Mouse (Mus musculus): ENCODE results near the gene Pnpla6.

Pnpla6 gene

DNA sequence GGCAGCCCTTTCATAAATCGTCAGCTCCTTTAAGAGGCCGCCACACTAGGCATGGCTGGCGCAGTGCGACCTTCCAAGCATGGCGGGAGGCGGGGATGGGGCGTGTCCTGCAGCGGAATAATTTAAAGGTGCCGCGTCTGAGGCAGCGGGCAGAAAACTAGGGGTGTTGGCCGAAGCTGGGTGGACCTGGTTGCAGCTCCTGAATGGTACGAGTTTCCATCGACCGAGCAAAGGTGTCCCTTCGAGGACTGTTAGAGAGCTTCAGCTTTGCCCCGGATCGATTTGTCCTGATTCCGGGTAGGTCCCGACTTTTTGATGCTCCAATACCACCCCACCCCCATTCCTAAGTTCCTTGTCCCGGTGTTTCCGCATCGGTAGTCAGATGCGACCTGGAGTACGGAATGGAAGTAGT is at the start of gene Pnpla6:
Gene Pnpla6 (plus strand): TSS at position 125 of the 412 bp plus-strand sequence.
- no peak for DNase-seq (ENCODE audit: low read depth)

DNA sequence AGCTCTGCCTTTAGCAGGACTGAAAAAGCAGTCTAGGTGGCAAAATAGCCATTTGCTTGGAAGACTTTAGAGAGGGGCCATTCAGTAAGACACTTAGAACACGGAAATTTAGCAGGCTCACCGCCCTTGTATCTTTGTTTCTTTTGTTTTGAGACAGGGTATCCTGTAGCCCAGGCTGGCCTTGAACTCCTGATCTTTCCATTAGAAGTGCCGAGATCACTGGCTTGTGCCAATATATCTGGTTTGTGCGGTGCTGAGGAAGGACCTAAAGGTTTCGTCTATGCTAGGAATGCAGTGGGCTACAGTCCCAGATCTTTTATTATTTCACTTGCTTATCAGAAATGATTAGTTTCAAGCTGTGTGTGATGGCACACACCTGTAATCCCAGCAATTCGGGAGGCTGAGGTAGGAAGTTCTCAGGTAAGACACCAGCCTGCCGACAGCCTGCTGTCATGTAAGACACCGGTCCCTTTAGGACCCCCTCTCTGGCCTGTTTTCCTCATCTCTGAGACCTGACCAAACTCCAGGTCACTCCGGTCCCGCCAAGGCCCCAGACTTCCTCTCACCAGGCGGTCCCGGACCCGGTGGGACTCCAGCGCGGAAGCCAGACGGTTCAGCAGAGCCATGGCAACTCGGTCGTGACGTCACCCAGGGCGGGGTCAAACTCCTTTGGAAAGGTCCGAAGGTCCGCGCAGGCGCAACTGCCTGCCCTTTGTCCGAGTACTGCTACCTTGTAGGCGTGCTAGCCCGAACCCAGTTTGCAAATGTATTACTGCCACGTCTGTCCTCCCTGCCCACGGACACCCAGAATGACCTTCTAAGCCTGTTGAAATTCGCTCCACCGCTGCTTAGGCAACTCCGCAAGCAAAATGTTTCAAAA is 47.9 kb upstream of the Pnpla6 start, which contains the start of gene Pex11g:
Gene Pex11g (minus strand): TSS at position 675 of the 880 bp plus-strand sequence.
- DNase-seq (ENCODE audit: low read depth): peak; percentile 97

DNA sequence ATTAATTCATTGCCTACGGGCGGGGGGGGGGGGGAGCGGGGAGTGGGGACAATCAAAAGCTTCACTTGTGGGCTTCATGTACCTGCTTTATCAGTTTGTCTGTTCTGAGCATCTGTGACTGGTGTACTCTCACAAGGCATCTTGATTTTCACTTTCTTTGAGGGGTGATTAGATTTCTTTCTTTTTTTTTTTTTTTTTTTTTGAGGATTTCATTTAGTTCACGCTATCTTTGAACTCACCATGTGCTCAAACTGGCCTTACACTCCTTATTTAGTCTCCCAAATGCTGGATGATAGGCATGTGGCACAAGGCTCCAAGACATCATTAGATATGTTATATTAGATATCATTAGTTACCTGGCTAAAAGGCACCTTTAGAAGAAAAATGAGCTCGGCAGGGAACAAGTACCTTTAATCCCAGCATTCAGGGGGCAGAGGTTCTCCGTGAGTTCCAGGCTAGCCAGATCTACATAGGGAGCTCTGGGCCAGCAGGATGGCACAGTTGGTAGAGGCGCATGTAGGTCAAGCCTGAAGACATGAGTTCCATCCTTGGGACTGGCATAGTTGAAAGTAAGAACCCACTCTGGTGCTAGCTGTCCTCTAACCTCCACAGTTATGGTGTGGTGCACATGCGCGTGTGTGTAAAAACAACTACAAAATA is 47.2 kb upstream of the Pnpla6 start:
- no peak for DNase-seq (ENCODE audit: low read depth)

DNA sequence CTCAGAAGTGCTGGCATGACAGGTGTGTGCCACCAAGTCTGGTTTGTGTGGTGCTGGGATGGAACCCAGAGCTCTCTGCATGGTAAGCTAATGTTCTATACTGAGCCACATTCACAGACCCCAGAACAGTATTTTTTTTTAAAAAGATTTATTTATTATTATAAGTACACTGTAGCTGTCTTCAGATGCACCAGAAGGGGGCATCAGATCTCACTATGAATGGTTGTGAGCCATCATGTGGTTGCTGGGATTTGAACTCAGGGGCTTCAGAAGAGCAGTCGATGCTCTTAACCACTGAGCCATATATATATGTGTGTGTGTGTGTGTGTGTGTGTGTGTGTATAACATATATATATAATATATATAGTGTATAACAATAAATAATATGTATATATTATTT is 46.3 kb upstream of the Pnpla6 start:
- no peak for DNase-seq (ENCODE audit: low read depth)

DNA sequence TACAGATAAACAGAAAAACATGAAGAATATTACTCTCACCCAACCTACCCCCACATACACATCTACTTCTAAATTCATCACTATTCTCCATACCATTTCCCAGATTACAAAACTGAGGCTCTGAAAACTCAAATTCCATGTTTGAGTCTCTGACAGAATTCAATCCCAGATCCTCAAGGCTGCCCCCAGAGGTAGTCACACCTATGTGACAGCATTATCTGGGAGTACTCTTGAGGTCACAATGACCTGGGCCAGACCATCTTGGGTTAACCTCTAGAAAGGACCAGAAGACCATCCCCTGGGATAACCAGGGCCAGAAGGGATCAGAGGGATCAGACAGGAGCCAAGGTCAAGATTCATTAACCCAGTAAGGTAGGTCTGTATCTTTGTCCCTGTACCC is 44.6 kb upstream of the Pnpla6 start, which contains the start of gene Tex45:
Gene Tex45 (plus strand): TSS at position 301 of the 400 bp plus-strand sequence.
- DNase-seq (ENCODE audit: low read depth): no peak

DNA sequence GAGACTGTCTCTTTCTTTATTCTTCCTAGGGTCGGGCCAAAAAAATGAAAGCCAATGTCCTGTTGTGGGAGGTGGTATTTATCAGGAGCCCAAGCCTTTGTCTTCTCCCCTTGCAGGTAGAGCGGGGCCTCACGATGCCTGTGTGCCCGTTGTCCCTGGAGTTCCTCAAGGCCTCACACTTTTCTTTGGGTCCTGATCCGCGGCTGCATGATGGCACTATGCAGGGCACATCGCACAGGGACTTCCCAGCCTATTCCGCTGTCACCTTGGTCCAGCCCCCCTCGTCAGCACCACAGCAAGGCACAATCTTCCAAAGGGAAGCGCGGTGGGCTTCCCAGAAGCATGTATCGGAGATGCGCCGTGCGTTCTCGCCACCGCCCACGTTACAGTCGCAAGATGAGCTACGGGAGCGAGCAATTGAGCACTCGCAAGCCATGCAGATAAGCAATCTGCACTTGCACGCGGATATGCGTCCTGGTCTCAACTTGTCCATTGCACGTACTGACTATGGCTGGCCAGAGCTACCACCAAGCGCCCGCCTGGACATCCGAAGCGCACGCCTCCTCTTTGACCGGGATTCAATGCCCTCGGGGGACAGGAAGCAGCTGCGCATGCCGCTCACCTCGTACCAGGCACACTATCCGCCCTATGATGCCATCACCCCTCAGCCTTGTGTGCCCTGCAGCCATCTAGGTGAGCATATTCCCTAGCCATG is 39.3 kb upstream of the Pnpla6 start:
- no peak for DNase-seq (ENCODE audit: low read depth)

DNA sequence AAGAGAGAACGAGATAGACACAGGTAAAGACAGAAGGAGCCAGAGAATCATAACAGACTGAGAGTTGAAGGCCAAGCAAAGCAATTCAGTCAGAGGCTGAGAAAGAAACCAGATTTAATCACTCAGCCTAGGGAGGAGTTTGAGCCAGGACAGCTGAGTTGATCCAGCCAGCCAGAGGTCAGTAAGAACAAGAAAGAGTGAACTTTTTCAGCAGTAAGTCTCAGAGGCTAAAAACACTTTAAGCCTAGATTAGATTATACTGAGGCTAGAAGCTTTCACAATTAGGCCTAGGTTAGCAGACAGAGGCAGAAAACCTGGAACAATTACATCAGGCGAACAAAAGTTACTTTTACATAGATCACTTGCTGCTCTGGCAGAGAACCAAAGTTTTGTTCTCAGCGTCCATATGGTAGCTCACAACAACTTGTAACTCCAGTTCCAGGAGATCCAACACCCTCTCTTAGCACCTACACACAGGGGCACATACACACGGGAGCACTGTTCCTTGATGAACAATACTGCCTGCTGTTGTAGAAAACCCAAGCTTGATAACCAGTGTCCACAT is 34.9 kb upstream of the Pnpla6 start:
- DNase-seq (ENCODE audit: low read depth): no peak

DNA sequence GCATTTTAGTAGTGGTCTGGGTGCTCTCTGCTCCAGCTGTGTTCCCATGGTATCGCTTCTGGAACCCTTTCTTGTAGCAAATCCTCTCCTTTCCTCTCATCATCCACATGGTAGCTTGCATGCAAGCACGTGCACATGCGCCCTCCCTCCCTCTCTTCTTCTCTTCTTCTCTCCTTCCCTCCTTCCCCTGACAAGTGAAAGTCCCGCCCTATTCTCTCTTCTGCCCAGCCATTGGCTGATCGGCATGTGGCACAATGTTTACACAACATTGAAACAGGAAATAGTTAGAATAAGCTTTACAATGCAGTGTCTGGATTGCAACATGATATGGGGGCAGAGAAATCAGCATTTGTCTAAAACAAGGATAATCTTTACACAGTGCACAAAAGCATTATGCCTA is 33.6 kb upstream of the Pnpla6 start:
- no peak for DNase-seq (ENCODE audit: low read depth)

DNA sequence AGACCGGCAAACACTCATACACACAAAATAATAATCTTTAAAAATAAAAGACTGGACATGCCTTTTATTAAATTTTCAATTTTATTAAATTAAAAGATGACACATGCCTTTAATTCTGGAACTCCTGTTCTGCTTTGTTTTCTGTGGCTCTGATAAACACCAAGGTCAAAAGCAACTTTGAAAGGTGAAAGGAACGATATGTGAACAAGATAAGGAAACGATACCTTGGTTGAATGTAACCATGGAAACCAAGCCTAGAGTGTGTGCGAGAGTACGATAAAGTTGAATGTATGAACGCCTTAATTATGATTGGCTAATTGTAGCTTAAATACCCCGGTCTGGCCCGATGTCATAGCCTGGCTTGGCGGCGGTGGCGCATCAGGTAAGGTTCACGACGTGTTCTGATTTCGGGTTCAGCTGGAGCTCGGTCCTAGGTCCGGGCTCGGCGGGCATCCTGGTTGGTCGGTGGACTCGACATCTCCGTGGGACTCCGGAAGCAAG is 32.9 kb upstream of the Pnpla6 start:
- DNase-seq (ENCODE audit: low read depth): no peak

DNA sequence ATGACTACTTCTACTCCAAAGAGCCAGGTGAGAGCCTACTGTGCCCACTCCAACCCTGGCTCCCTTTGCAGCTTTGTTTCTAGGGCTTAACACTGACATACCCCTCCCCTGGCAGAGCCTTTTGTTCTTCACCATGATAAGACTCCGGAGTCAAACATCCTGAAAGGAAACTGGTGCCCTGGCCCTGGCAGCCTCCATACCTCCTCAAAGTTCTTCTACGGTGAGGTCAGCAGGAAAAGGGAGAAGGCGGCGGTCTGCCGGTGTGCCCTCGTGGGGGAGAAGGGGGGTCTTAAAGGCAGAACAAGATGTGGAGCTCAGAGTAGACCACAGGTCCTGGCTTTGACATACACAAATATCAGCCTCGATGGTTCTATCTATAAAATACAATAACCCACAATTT is 31.6 kb upstream of the Pnpla6 start:
- no peak for DNase-seq (ENCODE audit: low read depth)

DNA sequence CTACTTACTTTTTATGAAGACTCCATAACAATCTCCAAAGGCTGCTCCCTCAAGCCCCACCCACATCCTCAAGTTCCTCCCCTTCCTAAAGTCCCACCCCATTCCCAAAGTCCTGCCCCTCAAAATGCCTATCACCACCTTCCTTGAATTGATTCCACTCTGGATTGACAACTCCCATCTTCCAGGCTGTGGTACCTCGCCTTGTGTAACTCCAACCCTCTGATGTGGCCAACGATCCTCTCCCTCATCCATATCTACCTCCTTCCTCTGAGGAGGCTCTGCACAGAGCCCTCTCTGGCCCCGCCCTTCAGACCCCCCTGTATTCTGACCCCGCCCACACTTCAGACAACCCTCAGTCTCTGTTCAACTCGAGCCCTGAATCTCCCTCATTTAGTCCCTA is 30.0 kb upstream of the Pnpla6 start:
- no peak for DNase-seq (ENCODE audit: low read depth)

DNA sequence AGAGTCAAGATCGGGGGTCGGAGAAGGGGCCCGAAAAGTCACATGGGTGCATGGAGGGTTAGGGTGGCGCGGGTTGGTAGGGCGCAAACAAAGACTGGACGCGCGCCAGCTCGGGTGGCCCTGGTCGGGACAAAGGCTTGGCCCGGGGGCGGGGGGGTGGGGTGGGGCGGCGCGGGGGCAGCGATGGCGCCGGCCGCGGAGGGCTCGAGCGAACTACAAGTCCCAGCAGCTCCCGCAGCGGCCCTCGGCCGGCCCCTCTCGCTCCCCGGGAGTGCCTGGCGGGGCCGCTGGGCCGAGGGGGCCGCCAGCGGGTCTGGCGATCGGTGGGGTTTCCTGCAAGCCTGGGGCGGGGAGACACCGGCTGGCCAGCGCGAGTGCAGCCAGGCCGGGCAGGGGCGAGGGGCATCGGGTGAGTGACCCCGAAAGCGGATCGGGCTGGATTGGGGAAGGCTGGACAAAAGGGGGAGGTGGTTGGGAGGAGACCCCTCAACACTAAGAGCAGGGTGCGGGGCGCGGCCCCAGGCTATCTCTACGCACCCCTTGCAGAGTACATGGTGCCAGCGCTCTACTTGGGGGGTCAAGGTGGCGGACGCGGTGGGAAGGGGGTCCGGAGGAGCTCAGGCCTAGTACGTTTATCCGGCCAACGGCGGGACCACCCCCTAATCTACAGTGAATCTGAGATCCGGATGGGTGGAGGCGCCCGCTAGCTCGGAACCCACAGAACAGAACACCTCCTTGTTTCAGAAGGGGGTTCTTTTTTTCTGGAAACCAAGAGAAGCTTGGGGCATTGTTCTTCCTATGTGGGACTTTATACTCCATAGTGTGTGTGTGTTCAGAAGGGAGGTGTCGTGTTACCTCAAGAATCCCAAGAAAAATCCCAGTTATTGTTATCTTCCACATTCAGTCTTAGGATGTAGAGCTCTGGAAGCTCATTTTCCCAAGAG is 22.0 kb upstream of the Pnpla6 start, which contains the start of gene Zfp358:
Gene Zfp358 (plus strand): TSS at position 238 of the 944 bp plus-strand sequence.
- no peak for DNase-seq (ENCODE audit: low read depth)

DNA sequence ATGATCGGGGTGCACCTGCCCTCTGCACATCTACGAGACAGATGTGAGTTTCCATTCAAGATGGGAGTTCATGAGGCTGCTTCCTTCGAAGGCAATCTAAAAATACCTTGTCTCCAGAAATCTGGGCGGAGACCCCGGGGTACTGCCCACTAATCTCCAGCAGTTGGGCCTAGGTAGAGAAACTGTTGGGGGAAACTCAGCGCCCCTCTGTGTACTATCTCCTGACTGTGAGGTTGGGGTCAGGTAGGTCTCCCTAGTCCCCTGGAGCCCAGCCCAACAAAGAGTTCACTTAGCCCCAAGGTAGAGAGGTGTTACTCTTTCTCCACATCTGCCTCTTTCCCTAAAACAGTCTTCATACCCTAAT is 21.4 kb upstream of the Pnpla6 start:
- no peak for DNase-seq (ENCODE audit: low read depth)

DNA sequence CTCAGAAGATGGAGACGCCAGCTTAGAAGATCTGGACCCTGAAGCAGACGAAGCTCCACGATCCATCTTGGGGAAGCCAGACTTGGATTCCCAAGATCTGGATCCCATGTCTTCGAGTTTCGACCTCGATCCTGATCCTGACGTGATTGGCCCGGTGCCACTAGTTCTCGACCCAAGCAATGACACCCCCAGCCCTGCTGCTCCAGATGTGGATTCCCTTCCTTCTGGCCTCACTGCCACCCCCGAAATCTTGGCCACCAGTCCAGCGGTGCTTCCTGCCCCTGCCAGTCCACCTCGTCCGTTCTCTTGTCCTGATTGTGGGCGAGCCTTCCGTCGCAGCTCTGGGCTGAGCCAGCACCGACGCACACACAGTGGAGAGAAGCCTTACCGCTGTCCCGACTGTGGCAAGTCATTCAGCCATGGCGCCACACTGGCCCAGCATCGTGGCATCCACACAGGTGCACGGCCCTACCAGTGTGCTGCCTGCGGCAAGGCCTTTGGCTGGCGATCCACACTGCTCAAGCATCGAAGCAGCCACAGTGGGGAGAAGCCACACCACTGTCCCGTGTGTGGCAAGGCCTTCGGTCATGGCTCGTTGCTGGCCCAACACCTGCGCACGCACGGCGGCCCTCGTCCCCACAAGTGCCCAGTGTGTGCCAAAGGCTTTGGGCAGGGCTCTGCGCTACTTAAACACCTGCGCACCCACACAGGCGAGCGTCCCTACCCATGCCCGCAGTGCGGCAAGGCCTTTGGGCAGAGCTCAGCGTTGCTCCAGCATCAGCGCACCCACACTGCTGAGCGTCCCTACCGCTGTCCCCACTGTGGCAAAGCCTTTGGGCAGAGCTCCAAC is 19.4 kb upstream of the Pnpla6 start:
- no peak for DNase-seq (ENCODE audit: low read depth)

DNA sequence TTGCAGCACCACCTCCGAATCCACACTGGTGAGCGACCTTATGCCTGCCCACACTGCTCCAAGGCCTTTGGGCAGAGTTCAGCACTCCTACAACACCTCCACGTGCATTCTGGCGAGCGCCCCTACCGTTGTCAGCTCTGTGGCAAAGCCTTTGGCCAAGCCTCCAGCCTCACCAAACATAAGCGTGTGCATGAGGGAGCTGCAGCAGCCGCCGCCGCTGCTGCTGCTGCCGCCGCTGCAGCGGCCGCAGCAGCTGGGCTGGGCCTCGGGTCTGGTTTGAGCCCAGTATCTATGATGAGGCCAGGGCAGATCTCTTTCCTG is 18.8 kb upstream of the Pnpla6 start:
- no peak for DNase-seq (ENCODE audit: low read depth)

DNA sequence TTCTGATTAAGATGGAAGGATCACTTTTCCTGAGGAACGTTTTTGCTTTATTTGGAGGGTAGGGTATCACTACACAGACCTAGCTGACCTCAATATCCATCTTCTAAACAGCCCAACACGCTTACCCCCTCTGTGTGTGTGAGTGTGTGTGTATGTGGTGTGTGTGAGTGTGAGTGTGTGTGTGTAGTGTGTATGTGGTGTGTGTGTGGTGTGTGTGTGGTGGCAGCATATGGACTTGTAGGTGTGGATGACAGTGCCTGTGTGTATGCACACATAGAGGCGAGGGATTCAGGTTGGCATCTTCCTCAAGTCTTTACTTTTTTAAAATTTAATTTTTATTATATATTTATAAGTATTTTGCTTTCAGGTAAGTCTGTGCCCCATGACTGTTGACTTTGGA is 16.6 kb upstream of the Pnpla6 start:
- DNase-seq (ENCODE audit: low read depth): no peak

DNA sequence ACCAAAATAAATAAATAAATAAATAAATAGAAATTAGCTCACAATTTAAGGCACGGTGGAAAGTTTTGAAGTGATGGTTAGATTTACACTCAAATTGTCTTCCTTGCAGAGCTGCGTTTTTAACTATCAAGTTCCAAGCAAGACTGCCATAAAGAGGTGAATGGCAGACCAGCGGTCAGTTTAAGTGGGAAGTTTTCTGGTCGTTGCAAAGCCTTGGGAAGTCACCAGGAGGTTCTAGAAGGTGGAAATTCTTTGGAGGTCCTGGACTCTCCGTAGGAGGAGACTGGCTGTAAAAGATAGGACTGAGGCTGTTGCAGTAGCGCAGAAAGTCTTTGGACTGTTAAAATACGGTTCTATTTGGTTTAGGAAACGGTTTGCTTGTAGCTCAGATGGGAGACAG is 15.4 kb upstream of the Pnpla6 start:
- DNase-seq (ENCODE audit: low read depth): no peak

DNA sequence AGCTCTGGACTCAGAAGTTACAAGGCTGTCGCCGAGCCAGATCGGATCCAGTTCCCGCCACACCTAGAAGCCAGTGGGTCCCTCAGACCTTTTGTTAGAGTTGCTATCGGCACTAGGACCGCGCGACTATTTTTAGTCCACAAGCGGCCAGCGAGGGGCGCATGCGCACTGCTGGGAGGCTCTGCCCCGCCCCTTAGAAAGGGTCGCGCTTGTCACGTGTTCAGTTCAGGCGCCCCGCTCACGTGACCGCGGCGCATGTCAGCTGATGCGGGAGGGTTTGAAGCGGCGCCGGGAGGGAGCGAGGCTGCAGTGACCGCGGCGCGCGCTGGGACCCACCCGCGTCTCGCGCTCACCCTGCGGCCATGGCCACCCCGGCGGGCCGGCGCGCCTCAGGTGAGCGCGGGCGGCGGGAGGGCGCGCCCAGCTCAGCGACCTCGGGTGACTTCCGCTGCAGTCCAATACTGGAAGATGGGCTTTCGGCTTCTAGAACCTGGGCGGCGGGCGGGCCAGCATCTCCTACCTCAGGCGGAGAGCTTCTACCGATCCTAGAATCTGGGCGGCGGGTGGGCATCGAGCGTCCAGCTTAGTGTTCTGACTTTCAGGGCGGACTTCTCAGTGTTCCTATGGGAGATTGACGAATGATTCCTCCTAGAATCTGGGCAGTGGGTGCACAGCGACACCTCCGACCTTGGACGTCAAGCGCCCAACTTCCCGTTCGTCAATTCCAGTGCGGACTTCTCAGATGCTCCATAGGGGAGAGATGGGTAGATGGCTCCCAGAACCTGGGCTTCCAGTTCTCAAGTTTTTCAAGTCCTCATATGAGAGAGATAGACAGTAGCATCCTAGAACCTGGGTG is 14.7 kb upstream of the Pnpla6 start, which contains the start of gene Mcoln1:
Gene Mcoln1 (plus strand): TSS at position 223 of the 856 bp plus-strand sequence.
- peak; percentile 96 for DNase-seq (ENCODE audit: low read depth)

DNA sequence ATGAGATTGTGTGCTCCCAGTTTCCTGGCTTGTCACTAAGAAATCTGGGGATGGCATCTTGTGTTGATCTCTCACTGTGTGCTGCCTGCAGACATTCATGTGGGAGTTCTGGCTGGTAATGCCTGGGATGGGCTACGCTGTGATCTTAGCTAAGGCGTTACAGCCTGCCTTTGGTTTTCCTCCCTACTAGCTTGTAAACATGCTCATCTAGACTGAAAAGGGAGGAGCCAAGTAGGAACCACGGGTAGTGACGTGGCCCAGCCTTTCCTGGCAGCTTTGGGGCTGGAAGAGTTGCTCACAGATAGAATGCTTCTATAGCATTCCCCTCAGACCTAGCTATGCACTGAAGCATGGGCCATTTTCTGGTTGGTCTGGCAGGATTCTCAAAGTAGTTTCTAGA is 13.0 kb upstream of the Pnpla6 start:
- DNase-seq (ENCODE audit: low read depth): no peak
